Mouse (Mus musculus): Measurements from ENCODE around the gene Agap1.

The Agap1 gene

DNA sequence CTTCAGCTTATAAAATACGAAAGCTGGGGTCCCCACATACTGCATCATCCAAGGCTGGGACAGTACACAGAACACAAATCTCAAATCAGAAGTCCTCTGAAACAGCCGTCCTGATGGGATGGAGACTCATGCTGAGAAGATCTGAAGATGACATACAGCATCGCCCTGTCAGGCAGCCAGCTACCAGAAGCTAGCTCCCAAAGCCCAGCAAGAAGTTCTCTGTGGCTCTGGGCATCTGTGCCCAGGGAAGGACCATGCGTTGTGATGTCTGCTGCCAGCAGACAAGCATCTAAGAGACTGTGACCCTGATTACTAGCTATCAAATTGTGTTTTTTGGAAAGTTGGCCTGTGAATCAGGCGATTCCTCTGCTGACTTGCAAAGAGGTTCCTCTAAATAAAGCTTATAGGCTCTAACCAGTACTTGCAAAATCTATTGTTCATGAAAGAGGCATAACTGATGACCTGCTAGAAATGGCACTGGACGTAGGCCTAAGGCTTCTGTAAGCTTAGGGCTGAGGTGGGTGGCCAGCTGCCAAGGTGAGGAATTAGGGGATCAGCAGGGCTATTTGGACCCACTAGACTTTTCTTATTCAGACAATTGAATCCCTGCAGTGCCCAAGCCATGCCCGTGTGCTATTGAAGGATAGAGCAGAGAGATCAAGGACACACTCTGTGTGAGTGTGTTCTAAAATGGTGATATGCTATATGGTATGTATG is 121.7 kb downstream of the Agap1 start:
- DNase-seq (ENCODE audit: low spot score in 2 of 2), result no peak

DNA sequence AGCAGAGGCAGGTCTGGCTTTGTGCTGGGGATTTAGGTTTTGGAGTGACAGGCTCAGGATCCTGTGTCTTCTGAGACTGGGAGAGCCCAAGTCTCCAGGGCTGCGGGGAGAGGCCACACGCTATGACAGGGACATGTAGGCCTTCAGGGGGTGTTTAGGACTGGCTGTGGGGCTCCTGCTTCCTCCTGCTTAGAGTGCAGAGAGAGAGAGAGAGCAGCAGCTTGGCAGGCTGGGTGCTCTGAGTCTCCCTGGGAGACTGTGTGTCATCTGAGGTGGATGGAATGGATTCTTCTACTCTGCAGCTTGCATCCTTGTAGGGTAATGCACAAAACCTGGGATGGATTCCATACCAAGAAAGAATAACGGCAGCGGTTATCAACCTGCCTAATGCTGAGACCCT is 122.4 kb downstream of the Agap1 start:
- peak; percentile 38 to 41 for DNase-seq (ENCODE audit: low spot score in 2 of 2)

GRCm38 (mm10) chr1:89580031-89580998 is 125.7 kb downstream of the Agap1 start:
- peak; percentile 72 to 80 for DNase-seq (ENCODE audit: low spot score in 2 of 2)

GRCm38 (mm10) chr1:89580999-89581765 is 126.6 kb downstream of the Agap1 start:
- peak in 1 of 2 experiments; percentile 35 for DNase-seq (ENCODE audit: low spot score in 2 of 2)

DNA sequence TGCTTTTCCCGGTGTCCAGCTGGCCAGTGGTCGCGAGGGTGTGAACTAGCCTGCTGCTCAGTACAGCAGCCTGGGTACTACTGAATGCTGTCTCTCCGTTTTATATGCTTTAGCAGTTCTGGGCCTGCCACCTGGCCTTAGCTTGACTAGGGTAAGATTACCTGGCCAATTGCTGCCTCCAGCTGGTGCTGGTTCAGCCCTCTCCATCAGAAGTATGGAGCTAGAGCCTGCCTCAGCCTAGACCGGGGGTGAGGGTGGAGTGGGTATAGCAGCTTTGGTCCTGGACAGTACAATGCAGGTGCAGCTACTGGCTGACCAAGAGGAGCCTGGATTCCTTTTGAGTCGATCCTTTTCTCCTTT is 127.1 kb downstream of the Agap1 start:
- no peak for DNase-seq (ENCODE audit: low spot score in 2 of 2)

DNA sequence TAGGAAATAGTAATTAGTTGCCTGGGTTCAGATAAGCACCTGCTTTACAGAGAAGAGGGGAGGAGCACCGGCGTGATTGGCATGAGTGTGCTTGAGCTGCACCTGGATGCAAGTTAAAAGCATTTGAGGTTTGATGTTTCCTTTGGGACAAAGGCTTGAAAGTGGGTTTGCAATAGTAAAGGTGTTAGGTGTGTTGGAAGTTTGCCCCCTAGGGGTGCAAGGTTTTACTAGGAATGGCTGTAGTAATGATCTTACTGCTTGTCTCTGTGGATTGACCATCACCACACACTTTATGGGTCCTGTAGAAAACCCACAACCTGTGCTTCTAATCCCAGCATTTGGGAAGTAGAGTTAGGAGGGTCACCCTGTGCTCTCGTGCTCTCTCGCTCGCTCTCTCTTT is 128.8 kb downstream of the Agap1 start:
- DNase-seq (ENCODE audit: low spot score in 2 of 2), result no peak

- no peak for DNase-seq (ENCODE audit: low spot score in 2 of 2)
Observed at GRCm38 (mm10) chr1:89586991-89587683, 132.5 kb downstream of the Agap1 start.

DNA sequence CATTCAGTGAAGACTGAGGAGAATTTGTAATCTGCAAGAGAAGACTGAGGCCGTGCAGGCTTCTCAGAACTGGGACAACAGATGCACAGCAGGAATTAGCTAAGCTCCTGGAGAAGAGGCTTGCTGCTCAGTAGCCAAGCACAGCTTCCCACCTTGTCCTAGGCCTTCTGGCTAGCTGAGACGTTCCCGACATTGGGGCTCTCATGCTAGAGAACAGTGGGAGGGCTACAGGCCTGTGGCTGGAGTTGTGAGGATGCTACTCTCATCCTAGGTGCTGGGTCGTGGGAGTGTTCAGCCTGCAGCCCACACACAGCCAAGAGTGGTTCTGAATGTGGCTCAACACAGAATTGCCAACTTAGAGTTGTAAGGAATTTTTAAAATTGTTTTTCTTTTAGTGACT is 133.5 kb downstream of the Agap1 start:
- DNase-seq (ENCODE audit: low spot score in 2 of 2), result peak; percentile 45 to 70

GRCm38 (mm10) chr1:89590994-89591393 is 136.4 kb downstream of the Agap1 start:
- no peak for DNase-seq (ENCODE audit: low spot score in 2 of 2)

DNA sequence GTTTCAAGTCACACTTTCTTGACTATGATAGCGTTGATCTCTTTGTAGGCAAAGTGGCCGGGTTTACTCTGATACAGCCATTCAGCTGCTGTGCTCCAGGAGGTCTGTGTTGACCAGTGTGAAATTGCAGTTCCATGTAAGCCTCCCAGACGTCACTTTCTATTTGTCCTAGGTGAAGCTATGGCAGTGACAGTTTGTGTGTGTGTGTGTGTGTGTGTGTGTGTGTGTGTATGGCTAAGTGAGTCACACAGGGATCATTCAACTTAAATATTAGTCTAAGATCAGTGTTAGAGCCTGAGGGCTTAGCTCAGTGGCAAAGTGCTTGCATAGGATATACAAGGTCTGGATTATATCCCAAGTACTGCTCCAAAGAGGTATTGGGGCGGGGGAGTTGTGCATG is 138.6 kb downstream of the Agap1 start:
- DNase-seq (ENCODE audit: low spot score in 2 of 2), result no peak

- peak in 1 of 2 experiments; percentile 57 for DNase-seq (ENCODE audit: low spot score in 2 of 2)
Observed at GRCm38 (mm10) chr1:89594999-89595398, 140.4 kb downstream of the Agap1 start.

- no peak for DNase-seq (ENCODE audit: low spot score in 2 of 2)
Observed at GRCm38 (mm10) chr1:89595421-89595820, 140.8 kb downstream of the Agap1 start.

DNA sequence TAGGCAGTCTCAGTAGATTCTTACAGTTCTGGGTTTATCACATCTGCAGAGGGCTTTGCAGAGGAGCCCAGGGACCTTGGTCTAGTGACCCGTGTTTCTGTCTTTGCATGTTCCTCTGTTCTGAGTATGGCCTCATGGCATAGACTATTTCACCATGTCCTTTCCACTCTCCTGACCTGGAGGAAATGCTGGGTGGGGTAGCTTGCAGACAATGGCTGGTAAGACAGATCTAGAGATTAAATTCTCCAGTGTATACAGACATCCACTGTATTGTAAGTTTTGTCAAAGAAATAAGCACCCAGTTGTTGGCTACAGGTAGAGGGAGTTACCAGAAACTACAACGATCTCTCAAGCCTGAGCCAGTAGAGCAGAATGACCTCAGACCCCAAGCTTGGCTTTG is 141.6 kb downstream of the Agap1 start:
- no peak for DNase-seq (ENCODE audit: low spot score in 2 of 2)

DNA sequence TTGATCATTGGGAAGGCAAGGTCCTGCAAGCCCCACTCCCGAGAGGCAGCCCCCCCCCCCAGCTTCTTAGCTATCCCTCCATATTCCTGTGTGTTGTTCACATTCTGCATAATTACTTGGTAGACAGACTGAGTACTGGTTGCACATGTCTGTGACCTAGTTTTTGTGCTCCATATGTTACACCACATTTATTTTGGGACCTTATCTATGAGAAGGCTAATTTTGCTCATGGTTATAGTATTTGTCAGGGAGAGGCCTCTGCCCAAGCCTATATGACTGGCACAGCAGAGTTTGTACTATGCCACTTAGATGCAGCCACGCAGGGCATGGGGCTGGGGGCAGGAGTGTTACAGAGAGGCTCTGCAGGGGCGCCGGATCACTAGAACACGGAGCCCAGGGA is 144.3 kb downstream of the Agap1 start:
- no peak for DNase-seq (ENCODE audit: low spot score in 2 of 2)

DNA sequence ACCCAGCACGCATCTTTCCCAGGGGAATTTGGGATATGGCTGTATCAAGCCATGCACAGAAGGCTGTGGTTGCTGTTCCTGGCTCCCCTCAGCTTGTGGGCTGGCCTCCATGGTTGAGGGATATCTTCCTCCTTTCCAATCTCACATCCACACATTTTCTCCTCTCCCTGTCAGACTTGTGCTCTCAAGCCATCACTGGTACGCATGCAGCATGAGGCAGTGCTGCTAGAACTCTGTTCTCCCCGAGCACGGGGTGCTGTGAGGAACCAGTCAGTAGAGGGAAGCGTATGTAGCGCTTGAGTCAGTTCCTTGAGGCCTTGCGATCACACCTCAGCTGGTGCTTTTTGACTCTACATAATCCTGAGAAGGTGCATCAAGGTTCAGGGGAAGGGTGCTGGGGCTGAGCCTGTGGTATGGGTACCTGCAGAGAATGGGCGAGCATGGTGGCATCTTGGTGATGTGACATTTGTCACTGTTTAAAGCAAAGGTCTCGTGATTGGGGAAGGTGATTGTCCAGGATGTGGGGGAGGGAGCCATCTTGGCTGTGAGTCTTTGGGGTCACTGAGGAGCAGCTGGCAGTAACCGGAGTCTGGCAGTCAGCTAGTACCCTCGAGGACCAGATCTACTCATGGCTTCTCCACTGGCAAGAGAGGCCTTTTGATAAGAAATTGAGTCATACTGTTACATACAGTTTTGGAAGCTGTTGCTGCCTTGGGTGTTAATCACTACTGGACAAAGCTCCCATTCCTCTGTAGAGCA is 145.6 kb downstream of the Agap1 start:
- DNase-seq (ENCODE audit: low spot score in 2 of 2), result no peak

GRCm38 (mm10) chr1:89601349-89601748 is 146.7 kb downstream of the Agap1 start:
- DNase-seq (ENCODE audit: low spot score in 2 of 2), result no peak

DNA sequence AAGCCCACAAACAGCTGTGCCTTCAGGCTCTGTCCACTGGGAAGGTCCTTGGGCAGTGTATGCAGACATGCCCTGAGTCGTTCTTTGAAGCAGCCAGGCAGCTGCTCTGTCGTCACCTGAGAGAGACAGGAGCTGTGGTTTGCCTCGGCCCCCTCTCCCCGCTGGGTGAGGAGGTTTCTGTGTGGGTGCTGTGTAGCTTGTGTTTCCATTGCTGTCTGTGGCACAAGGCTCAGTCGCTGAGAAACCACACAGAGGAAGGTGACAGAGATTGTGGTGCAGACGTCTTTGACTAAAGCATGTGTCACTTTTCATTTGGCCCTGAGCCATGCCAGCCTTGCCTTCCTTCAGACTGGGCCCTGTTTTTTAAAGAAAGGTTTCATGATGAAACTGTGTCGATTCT is 148.3 kb downstream of the Agap1 start:
- peak; percentile 49 for DNase-seq (ENCODE audit: low spot score in 2 of 2)

- peak; percentile 49 to 64 for DNase-seq (ENCODE audit: low spot score in 2 of 2)
Observed at GRCm38 (mm10) chr1:89606612-89607011, 152.0 kb downstream of the Agap1 start.

- no peak for DNase-seq (ENCODE audit: low spot score in 2 of 2)
Observed at GRCm38 (mm10) chr1:89608766-89609165, 154.2 kb downstream of the Agap1 start.

DNA sequence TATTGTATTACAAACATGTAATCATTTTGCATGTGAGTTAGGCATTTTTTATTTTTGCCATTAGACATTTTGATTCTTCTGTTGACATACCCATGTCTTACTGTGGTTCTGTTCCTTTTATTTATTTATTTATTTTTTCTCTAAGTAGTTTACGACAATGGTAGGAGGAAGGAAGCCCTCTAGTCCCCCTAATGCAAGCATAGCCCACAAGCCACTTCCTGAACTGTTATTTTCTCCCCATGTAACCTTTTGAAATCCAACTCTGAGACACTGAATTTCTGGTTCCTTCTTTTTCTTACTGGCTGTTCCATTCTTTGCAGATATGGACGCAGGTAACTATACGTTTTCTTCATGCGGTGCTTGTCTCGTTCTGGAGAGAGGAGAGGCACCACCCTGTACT is 155.4 kb downstream of the Agap1 start:
- DNase-seq (ENCODE audit: low spot score in 2 of 2), result no peak

DNA sequence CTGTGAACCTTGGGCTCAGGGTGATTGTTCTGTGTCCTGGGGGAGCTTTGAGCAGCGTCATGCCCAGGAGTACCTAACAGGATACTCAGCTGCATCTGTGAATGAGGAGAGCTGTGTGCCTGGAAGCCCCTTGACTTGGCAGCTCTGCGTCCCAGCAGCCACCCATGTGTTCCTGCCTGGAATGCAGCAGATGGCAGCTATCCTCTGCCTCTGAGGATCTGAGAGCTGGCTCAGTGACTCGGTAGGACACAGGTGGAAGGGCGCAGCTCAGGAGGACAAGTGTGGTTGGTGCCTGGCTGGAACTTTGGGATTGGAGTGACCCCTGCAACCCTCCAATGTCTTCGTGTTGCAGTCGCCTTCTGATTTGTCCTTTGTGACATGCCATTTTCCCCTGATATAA is 156.9 kb downstream of the Agap1 start:
- DNase-seq (ENCODE audit: low spot score in 2 of 2), result no peak
